Mouse (Mus musculus) liver, embryonic 11.5 days (tissue): ENCODE data around the gene Pdlim1. TPM values are rescaled to one million over a fixed set of nuclear protein-coding genes. Genes with fewer than 3 reads are reported as not detected.

Source experiments
- ATAC-seq: fragments of 200-750 bp; cut with Nextera tagmentation; replicated peaks from 2 replicates; pipeline ENCODE4 v1.8.0; 2017; ENCODE audit warnings: moderate number of reproducible peaks, mild to moderate bottlenecking, moderate TSS enrichment, moderate library complexity; ENCODE audit not compliant: low FRiP score
- DNase-seq: peaks from one replicate; pipeline ENCODE4 v3.0.0-alpha.2; 2017; ENCODE audit warnings: low spot score
- H3K27ac ChIP-seq: fragments of 300-500 bp; sonication (generic); 2 replicates; pipeline ENCODE4 v1.5.1; 2014; ENCODE audit warnings: mild to moderate bottlenecking, low read depth, low read length, control low read depth
- H3K27me3 ChIP-seq: fragments of 300-500 bp; sonication (generic); replicated peaks from 2 replicates; pipeline ENCODE4 v1.6.1; 2014; ENCODE audit warnings: low read length, mixed read lengths; ENCODE audit not compliant: control insufficient read depth, insufficient read depth
- H3K36me3 ChIP-seq: fragments of 300-500 bp; sonication (generic); 2 replicates; pipeline ENCODE4 v1.6.1; 2014; ENCODE audit warnings: mild to moderate bottlenecking, low read length, moderate library complexity, mixed read lengths; ENCODE audit not compliant: control insufficient read depth, insufficient read depth
- H3K4me1 ChIP-seq: fragments of 300-500 bp; sonication (generic); replicated peaks from 2 replicates; pipeline ENCODE4 v1.6.1; 2014; ENCODE audit warnings: low read length, mixed read lengths; ENCODE audit not compliant: control insufficient read depth, insufficient read depth
- H3K4me2 ChIP-seq: fragments of 300-500 bp; sonication (generic); 2 replicates; pipeline ENCODE4 v1.6.1; 2014; ENCODE audit warnings: mild to moderate bottlenecking, control low read depth, moderate library complexity
- H3K4me3 ChIP-seq: fragments of 300-500 bp; sonication (generic); 2 replicates; pipeline ENCODE4 v1.5.1; 2014; ENCODE audit warnings: low read depth, low read length, control low read depth
- H3K9ac ChIP-seq: fragments of 300-500 bp; sonication (generic); 2 replicates; pipeline ENCODE4 v1.6.1; 2014; ENCODE audit warnings: low read depth, low read length, control low read depth
- H3K9me3 ChIP-seq: fragments of 300-500 bp; sonication (generic); 2 replicates; pipeline ENCODE4 v1.6.1; 2016; ENCODE audit warnings: low read length, inconsistent platforms, mixed read lengths; ENCODE audit not compliant: control insufficient read depth
- WGBS: fragments of 180-500 bp; shearing (Covaris S2); extraction: QIAGEN DNeasy Blood & Tissue Kit; methylation state at CpG from one replicate; pipeline ENCODE4 v1.1.7; 2014; 5-methylcytosine and 5-hydroxymethylcytosine counted together
- polyA plus RNA-seq: library from polyadenylated mRNA; unstranded; fragments of >200 nt; fragmentation: Nextera tagmentation; extraction: Ambion mirVana; gene quantifications from 2 replicates; pipeline ENCODE4 v1.2.1, GENCODE M21; 2014

Pdlim1 gene
- polyA plus RNA-seq, 1 experiment from 2014 or later, result 118 TPM

DNA sequence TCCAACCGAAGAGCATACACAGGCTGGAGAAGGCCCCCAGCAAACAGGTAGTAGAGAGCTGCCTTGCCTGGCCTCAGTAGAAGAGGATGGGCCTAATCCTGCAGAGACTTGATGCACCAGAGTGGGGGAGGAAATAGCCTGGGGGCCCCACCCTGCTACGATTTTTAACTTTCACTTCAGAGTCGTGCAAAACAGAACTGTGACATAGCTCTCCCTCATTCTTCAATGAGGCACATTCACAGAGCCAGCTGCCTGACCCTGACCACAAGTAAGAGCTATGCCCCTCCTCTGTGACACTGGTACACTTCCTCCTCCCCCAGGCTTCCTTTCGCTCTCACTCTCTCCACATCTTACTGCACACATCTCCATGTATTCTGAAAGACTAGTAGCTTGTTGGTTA lies 14.2 kb downstream of the Pdlim1 start:
- ATAC-seq (no peak), DNase-seq (no peak)
- no peaks in the 10 kb centered on the region for H3K27me3 ChIP-seq
- H3K27ac ChIP-seq, result no peak overlapping the region
- no peak overlapping the region for H3K4me3 ChIP-seq
- no peak overlapping the region for H3K9ac ChIP-seq
- H3K4me2 ChIP-seq, result no peak overlapping the region
- H3K9me3 ChIP-seq, result no peaks in the 10 kb centered on the region
- H3K4me1 ChIP-seq, result peaks cover 13% of the 10 kb centered on the region
- no peaks in the 10 kb centered on the region for H3K36me3 ChIP-seq
- WGBS, result 34% methylated on average over 4 of the region's 4 CpGs

DNA sequence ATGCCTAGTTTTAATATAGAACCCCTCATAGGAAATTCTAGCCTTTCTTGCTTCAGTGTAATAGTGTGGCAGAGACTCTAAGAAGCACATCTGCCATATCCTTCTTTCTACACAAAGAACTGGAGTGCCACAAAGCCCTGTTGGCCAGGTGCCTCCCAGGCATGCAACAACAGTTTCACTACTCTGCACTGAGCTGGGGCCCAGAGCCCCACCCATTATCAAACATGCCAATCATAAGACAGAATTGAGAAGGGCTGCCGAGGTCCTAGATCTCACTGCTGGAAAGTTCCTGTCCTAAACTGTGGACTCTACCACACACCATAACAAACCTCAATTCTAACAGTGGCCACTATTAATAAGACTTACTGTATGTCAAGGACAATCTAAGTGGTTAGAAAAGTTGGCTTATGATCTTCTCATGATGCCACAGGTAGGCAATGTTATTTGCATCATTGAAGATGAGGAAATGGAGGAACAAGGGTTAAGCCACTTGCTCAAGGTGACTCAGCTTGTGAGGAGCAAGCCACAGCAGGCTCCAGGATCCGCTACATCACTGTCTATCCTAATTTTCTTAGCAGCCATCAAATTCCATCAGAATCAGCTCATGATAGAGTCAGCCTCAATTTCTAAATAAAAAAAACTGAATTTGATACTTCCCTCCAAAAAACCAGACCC lies 15.1 kb downstream of the Pdlim1 start:
- Histone ChIP-seq H3K9ac (no peak overlapping the region), H3K4me1 (peaks cover 13% of the 10 kb centered on the region)
- no peak for ATAC-seq

DNA sequence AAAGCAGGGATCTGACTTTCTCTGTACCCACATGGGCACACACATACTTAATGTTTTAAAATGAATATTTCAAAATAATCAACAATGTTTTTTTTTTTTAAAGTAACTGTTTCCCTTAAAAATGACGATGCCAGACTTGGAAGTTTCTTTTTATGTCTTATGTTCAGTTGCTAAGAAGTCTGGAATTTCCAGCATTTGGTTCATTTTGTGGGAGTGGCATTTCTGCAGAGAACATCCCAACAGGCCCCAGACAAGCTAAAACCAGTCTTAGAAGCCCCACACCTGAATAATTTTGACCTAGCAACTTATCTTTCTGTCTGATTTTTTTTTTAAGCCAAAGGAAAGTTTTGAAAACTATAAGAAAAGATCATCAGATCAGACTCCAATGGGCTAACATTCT lies 16.1 kb downstream of the Pdlim1 start:
- Histone ChIP-seq H3K9me3 (no peaks in the 10 kb centered on the region), H3K27ac (no peak overlapping the region), H3K27me3 (no peaks in the 10 kb centered on the region), H3K4me2 (no peak overlapping the region), H3K4me3 (no peak overlapping the region), H3K4me1 (peaks cover 11% of the 10 kb centered on the region), H3K9ac (no peak overlapping the region), H3K36me3 (no peaks in the 10 kb centered on the region)
- ATAC-seq (no peak), DNase-seq (no peak)
- 81% methylated on average over 1 of the region's 1 CpGs for WGBS

More for the DNA sequence above, 15.1 kb downstream of the Pdlim1 start:
- Histone ChIP-seq H3K36me3 (no peaks in the 10 kb centered on the region), H3K4me2 (no peak overlapping the region), H3K27me3 (no peaks in the 10 kb centered on the region), H3K9me3 (no peaks in the 10 kb centered on the region), H3K4me3 (no peak overlapping the region), H3K27ac (no peak overlapping the region)
- DNase-seq, result no peak
- 55% methylated on average over 2 of the region's 2 CpGs for WGBS

DNA sequence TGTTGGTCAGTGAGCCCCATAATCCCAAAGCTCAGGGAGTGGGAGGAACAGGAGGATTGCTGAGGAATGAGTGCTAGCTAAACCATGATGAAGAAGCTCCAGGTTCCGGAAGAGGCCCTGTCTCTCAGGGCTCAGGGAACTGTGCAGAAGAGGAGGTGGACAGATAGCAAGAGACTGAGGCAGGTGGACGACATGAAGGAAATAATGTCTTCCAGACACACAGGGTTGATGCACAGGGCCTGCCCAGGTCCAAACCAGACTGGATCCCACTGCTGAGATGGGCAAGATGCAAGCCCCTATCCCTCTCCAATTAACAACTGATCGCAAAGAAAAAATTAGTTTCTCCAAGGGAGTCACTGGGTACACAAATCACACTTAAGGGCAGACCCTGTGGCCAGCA lies 16.9 kb downstream of the Pdlim1 start:
- no peak overlapping the region for H3K27ac ChIP-seq

DNA sequence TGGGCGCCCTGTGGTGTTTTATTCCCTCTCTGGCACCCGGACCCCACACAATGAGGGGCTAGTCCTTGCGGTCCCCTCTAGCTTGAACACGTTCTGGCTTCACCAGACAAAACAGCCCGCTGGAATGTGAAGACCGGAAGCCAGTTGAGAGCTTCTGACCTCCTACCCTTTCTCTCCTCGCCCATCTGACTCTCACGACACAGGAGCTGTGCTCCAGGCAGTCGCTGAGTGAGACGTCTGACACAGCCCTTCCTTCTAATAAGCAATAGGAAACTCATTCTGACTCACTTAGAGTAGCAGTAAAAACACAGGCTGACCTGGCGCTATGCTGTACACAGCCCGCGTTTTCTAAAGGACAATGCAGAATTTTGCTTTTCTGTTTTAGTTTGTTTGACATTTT lies 17.9 kb downstream of the Pdlim1 start:
- H3K27me3 ChIP-seq, result no peaks in the 10 kb centered on the region
- no peak overlapping the region for H3K9ac ChIP-seq
- peaks cover 9% of the 10 kb centered on the region for H3K4me1 ChIP-seq
- no peak overlapping the region for H3K4me3 ChIP-seq
- no peak for DNase-seq
- H3K27ac ChIP-seq, result no peak overlapping the region
- no peaks in the 10 kb centered on the region for H3K36me3 ChIP-seq
- no peak for ATAC-seq
- no peaks in the 10 kb centered on the region for H3K9me3 ChIP-seq
- H3K4me2 ChIP-seq, result no peak overlapping the region
- WGBS, result 60% methylated on average over 13 of the region's 13 CpGs

More for the DNA sequence above, 16.9 kb downstream of the Pdlim1 start:
- DNase-seq (no peak), ATAC-seq (no peak)
- Histone ChIP-seq H3K27me3 (no peaks in the 10 kb centered on the region), H3K4me3 (no peak overlapping the region), H3K4me1 (peaks cover 9% of the 10 kb centered on the region), H3K9ac (no peak overlapping the region), H3K9me3 (no peaks in the 10 kb centered on the region), H3K36me3 (no peaks in the 10 kb centered on the region), H3K4me2 (no peak overlapping the region)
- 82% methylated on average over 3 of the region's 3 CpGs for WGBS

DNA sequence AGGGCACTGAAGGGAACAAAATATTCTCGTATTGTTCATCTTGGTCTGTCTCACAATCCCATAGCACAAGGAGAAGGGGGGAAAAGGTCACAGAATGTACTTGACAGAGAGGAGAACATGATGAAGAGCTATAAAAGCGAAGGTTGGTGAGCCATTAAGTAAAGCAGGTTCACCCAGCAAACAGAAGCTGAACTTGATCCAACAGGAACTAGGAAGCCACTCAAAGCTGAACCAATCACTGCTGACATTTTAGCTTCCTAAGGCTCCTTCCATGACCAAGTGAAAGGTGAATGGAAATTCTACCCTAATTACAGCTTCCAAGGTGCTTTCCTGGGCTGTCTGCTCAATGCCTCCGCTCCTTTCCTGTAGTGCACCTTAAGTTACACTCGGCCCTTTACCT lies 20.5 kb downstream of the Pdlim1 start:
- Histone ChIP-seq H3K9ac (no peak overlapping the region), H3K9me3 (no peaks in the 10 kb centered on the region), H3K4me3 (no peak overlapping the region), H3K4me2 (no peak overlapping the region), H3K4me1 (no peaks in the 10 kb centered on the region), H3K27me3 (no peaks in the 10 kb centered on the region), H3K27ac (no peak overlapping the region), H3K36me3 (no peaks in the 10 kb centered on the region; the same call in 1 of the 2 replicates)
- ATAC-seq (no peak), DNase-seq (no peak)
- 90% methylated on average over 4 of the region's 4 CpGs for WGBS

DNA sequence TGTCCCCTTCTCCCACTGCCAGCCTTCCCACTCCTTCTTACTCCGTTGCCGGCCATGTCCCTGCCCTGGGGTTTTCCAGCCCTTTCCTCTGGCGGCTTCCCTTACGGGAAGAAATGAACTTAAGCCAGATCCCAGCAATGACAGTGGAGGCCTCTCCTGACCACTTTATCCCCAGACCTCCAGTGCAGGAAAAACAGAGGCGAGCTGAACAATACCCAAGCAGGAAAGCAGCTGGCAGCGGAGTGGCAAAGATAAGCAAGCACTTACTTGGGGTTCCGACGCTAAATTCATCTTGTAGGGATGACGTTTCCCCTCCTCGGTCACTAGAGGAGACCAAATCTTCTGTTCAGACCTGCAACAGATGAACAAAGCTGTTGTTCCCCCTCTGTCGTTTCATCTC lies 22.3 kb downstream of the Pdlim1 start:
- Histone ChIP-seq H3K4me2 (no peak overlapping the region), H3K27me3 (no peaks in the 10 kb centered on the region), H3K4me1 (no peaks in the 10 kb centered on the region), H3K9me3 (no peaks in the 10 kb centered on the region), H3K9ac (no peak overlapping the region), H3K4me3 (no peak overlapping the region), H3K27ac (no peak overlapping the region; the same call in 1 of the 2 replicates), H3K36me3 (no peaks in the 10 kb centered on the region; the same call in 1 of the 2 replicates)
- DNase-seq (no peak), ATAC-seq (peak; percentile 26; the same call in 1 of the 2 replicates)
- WGBS, result 50% methylated on average over 11 of the region's 11 CpGs

DNA sequence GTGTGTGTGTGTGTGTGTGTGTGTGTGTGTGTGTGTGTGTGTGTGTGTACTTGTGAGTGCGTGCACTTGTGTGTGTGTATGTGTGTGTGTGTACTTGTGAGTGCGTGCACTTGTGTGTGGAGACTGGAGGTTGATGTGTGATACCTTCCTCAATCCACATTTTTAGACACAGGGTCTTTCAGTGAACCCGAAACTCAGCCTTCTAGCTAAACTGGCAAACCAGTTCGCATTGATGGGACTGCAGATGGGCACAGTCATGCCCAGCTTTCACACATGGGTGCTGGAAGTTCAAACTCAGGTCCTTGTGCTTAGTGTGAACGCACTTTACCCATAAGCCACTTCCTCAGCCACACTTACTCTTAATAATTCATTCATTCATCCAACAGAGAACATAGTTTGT lies 23.2 kb downstream of the Pdlim1 start:
- no peak overlapping the region for H3K27ac ChIP-seq
- ATAC-seq (no peak), DNase-seq (no peak)
- no peak overlapping the region for H3K9ac ChIP-seq
- 93% methylated on average over 5 of the region's 5 CpGs for WGBS
- H3K9me3 ChIP-seq, result no peaks in the 10 kb centered on the region
- no peak overlapping the region for H3K4me3 ChIP-seq
- H3K36me3 ChIP-seq, result no peaks in the 10 kb centered on the region; the same call in 1 of the 2 replicates
- no peak overlapping the region for H3K4me2 ChIP-seq
- no peaks in the 10 kb centered on the region for H3K4me1 ChIP-seq
- no peaks in the 10 kb centered on the region for H3K27me3 ChIP-seq

DNA sequence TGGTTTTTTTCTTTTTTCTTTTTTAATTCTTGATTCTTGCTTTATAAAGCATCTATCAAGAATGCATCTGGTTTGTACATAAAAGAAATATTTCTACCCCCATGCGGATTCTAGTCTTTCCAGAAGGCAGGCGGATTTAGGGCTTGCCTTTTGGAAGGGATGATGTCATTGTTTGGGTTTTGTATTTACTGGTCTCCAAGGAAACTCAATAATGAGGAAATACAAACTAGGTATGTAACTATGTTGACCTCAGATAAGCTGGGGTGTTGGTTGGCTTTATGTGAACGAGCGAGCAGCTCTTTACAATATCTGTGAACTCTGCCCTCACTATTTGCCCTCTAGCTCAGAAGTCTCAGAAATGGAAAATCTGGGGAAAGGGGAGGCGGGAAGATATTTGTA lies 24.4 kb downstream of the Pdlim1 start:
- no peak overlapping the region for H3K4me3 ChIP-seq
- 55% methylated on average over 5 of the region's 5 CpGs for WGBS
- H3K36me3 ChIP-seq, result peaks cover 6% of the 10 kb centered on the region; the same call in 1 of the 2 replicates
- H3K27me3 ChIP-seq, result no peaks in the 10 kb centered on the region
- H3K27ac ChIP-seq, result no peak overlapping the region
- DNase-seq (no peak), ATAC-seq (no peak)
- H3K4me1 ChIP-seq, result no peaks in the 10 kb centered on the region
- no peaks in the 10 kb centered on the region for H3K9me3 ChIP-seq
- H3K4me2 ChIP-seq, result no peak overlapping the region
- H3K9ac ChIP-seq, result no peak overlapping the region
